Mouse (Mus musculus): ENCODE measurements around the gene Rfng.

- TF ChIP-seq POLR2A (IDR thresholded peaks at IDR 0.05; ENCODE audit: extremely low read depth, insufficient read depth, low read length) (no peak), CTCF (IDR thresholded peaks at IDR 0.05; ENCODE audit: extremely low read depth, insufficient read depth, low read length) (peak; percentile 26; the same call in 1 of the 2 replicates)
Measured at GRCm38 (mm10) chr11:120749430-120749829, 34.6 kb downstream of the Rfng start.
